Mouse (Mus musculus) pancreas, adult 10 weeks (tissue): ENCODE results near the gene Trim46. TPM values are rescaled to one million over a fixed set of nuclear protein-coding genes. Genes with fewer than 3 reads are reported as not detected.

Experiments
- polyA plus RNA-seq: library from polyadenylated mRNA; stranded (reverse); fragments of 350-450 nt; fragmentation: Illumina TruSeq; extraction: RNeasy Lipid Tissue Mini Kit (QIAGEN cat#74804); gene quantifications from one replicate; pipeline ENCODE4 v1.2.3, GENCODE M21; 2015; ENCODE audit warnings: low read depth, low replicate concordance; ENCODE audit not compliant: insufficient read depth

Trim46 gene
- 2.9 TPM for polyA plus RNA-seq

DNA sequence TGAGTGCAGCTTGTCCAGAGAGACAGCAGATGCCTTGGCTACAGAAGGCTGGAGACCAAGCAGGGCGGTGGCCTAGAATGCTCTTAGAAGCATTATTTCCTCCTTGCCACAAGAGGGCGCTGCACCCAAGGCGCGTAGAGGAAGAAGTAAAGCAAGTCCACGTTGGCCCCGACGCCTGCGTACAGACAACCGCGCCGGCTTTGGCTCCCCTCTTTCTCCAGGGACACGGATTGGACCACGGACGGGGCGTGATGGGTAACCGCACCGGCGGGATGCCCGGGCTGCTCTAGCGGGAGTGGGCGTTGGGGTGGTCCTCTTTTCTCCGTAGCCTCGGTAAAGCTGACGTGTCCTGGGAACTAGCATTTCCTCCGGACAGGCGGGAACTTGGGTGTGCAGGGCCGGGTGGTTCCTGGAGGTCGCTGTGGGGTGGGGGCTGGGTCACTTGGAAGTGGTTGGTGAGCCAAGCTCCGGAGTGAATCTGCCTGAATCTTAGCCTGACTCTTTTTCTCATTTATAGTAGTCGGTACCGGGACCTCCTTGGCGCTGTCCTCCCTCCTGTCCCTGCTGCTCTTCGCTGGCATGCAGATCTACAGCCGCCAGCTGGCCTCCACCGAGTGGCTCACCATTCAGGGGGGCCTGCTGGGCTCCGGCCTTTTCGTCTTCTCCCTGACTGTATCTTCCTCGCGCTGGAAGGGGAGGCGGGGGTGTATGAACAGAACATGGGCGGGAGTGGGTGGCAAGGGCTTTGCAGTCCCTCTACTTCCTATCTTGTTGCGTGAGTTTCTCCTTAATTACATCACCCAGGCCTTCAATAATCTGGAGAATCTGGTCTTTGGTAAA, at the start of gene Trim46:
Gene Trim46, minus strand, starts transcription at position 49 of the 840 bp plus-strand sequence.

DNA sequence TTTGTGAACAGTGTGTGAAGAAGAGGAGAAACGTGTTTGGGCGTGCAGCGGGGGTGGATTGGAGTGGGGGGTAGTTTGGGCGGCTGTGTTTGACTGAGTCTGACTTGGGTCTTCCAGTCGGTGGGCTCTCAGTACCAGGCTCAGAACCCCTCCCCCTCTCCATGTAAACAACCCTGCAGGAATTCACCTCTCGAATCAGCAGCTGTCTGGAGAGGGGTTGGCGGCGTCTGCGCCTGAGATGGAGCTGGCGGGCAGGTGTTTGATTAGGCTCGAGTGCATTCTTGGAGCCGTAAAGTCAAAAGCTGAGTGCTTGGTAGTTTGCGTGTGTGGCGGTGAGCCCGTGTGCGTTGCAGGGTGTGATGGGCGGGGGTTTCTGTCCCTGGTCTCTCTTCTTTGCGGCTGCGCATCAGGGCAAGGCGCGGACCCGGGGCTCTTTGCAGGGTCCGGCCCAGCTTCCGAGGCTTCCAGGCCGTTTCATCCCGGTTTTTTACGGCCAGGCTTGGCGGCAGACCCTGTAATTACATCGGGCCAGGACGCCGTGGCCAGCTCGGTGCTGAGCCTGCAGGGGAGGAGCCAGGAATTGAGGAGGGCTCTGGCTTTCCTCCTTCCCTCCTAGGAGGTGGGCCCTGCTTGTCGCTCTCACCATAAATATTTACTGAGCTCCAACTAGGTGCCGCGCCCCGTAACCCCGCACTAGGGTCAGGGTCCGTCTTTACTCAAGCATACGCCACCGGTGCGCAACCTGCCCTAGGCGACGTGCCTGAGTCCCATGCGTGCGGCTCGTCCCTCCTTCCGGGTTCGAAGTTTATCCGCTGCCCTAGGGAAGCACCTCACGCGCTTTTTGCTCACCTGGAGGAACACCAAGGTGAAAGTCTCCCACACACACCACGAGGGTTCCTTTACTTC, 34.8 kb upstream of the Trim46 start, which contains the start of gene Efna1:
Gene Efna1, minus strand, starts transcription at position 537 of the 906 bp plus-strand sequence.

DNA sequence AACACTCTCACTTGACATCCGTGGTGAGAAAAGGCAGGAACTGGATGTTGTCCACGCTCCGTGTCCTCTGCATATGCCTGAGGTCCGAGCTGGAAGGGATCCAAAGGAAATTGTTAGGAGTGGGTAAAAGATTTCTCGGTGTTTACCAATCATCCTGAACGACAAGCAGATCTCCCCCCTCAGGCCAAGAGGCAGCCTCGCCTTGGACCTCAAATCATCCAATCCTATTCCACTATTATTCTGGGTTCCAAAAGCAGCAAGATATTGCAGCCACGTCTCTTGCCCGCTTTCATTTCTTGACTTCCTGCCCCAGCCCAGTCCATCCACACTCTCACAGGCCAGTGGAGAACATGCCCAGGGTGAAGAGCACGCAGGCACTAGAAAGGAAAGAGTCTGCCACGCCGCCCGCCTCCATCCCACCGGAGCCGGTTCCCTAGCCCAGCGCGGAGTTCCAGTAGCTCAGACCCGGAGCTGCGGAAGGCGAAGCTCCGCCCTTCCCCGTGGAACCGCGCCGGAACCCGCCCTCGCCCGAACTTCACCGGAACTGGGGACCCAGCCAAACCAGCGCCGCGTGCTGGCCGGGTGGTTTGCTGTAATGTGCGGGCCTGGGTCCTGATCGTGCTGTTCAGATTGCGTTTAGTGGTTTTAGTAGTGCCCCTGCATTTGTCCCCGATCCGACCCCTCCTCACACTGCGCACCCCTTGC, 24.1 kb upstream of the Trim46 start, which contains the start of gene Slc50a1:
Gene Slc50a1, minus strand, starts transcription at position 520 of the 705 bp plus-strand sequence.

DNA sequence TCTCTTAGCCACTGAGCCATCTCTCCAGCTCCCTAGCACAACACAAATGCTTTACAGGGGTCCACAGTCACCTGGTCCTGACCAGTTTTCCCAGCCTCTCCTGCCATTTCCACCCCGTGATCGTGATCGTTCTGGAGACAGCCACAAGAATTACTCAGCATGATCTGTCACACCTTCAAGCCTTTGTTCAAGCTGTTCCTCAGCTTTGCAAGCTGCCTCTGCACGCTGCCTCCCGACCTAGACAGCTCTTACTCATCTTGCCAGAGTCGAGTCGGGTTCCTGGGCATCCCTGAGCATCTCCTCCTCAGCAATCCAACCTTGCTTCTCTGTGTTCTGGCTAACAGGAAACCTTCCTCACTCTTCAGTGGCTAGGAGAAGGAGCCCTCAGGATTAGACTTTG, 13.0 kb upstream of the Trim46 start, which contains the start of gene Dpm3:
Gene Dpm3, plus strand, starts transcription at position 283 of the 400 bp plus-strand sequence.

DNA sequence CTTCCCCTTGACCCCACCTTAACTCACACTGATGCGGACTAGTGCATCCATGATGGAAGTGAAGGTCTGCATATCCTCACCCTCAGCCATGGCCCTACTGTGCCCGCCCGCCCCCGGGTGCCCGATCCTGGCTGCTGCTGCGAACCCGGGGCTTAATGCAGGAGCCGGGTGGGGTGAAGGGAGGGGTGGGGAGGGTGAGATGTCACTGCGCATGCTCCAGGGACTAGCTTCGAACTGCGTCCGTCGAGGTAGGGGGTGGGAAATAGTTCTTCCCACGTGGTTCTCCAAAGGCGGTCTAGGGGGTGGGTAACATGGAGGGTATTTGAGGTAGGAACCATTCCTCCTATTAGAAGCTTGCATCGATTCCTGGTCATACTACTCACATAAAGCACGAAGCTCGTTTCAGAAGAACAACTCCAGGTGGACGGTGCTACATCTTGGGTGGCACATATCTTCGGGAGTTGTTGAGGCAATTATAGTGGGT, 379 bp downstream of the Trim46 start, which contains the start of gene Krtcap2:
Gene Krtcap2, plus strand, starts transcription at position 279 of the 484 bp plus-strand sequence.

DNA sequence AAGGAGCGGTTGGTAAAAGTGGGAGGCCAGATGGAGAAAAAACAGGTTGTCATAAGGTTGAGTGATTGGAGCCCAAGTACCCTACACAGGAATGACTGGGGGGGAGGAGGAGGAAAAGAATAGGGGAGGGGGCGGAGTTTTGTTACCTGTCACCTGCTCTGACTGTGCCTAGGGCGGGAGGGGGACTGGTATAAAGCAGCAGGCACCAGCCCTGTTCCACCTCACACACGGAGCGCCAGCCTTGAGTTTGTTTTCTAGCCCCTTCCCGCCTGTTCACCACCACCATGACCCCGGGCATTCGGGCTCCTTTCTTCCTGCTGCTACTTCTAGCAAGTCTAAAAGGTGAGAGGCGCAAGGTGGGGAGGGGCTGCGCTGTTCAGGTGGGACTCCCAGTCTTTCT, 17.3 kb downstream of the Trim46 start, which contains the start of gene Muc1:
Gene Muc1, plus strand, starts transcription at position 222 of the 400 bp plus-strand sequence.

DNA sequence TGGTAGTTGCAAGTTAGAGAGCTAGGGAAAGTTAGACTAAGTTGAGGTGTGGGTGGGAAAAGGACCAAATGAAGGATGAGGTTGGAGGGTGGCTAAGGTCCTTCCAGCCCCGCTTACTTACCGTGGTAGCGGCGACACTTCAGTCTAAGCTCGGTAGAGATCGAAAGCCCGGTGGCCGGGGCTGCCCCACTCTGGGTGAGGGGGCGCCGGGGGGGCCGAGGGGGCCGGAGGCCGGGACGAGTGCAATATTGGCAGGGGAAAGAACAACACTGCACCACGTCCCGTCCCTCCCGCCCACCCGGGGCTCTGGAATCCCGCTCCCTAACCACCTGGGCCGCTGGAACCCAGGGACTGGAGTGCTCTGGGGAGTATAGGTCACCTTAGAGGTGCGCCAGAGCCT, 19.2 kb downstream of the Trim46 start, which contains the start of gene Mtx1:
Gene Mtx1, minus strand, starts transcription at position 189 of the 400 bp plus-strand sequence.

DNA sequence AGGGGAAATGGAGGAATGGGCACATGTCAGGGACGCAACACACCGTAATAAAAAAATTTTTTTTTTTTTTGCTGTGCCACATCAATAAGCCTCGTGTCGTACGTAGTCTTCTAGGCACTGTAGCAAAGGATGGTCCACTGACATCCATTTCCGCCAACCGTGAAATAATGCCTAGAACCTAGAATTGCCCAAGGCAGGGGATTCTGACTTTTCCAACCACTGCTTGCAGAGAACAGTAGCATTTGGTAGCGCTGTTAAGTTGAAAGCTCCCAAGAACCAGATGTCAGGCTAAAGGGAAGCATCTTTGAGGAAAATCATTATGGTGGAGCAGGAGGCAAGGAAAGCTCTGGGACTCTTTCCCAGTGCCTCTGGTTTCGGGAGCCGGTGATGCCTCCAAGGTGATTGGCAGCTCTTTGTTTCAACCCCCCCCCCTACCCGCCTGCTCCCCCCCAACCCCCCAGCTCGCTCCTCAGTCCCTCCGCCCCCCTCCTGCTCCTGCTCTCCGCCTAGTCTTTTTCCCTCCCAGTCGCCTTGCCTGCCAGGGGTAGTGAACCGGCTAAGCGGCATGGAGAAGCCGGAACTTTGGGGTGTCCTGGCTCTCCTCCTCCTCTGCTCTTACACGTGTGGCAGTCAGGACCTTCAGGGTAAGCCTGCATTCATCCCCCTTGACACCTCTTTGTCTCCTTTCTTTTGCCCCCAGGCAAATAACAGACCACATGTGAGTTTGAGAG, 31.3 kb downstream of the Trim46 start, which contains the start of gene Thbs3:
Gene Thbs3, plus strand, starts transcription at position 500 of the 731 bp plus-strand sequence.

DNA sequence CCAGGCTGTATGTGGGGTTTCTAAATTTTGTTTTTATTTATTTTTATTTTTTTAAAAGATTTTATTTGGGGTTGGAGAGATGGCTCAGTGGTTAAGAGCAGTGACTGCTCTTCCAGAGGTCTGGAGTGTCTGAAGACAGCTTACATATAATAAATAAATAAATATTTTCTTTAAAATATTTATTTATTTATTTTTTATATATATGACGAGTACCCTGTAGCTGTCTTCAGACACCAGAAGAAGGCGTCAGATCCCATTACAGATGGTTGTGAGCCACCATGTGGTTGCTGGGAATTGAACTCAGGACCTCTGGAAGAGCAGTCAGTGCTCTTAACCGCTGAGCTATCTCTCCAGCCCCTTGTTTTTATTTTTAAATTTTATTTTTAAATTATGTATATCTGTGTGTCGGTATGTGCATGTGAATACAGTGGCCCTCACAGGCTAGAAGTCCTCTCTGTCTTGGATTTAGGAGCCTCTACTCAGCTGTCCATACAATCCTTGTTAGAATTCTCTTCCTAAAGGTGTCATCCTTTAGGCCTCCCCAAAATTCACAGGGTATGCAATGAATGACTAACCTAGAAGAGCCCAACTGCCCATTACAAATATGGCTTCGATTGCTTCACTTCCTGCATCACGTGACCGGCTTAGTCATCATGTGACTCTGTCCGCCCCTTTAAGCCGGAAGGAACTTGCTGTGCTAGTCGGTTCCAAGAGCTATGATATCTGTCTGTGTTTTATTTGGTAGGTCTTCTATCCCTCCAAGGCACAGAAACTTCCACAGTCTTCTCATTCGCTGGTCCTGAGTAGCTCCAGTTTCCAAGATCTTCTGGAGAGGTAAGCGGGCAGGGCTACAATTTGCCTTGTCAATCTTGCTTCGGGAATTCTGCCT, 43.6 kb downstream of the Trim46 start, which contains the start of gene Gba:
Gene Gba, plus strand, starts transcription at position 676 of the 889 bp plus-strand sequence.

Other genes with a start within 250 kb of the Trim46 start
- 11.2 TPM for gene Rusc1, start 153.0 kb downstream of the Trim46 start, polyA plus RNA-seq
- not detected for gene Gm43738, start 145.2 kb downstream of the Trim46 start, polyA plus RNA-seq
- gene Fdps, start 144.3 kb downstream of the Trim46 start, polyA plus RNA-seq, result 15.9 TPM
- 1.7 TPM for gene Pklr, start 110.2 kb downstream of the Trim46 start, polyA plus RNA-seq
- gene Hcn3, start 86.1 kb downstream of the Trim46 start, polyA plus RNA-seq, result 1.8 TPM
- 30.4 TPM for gene Clk2, start 81.5 kb downstream of the Trim46 start, polyA plus RNA-seq
- gene Scamp3, start 68.8 kb downstream of the Trim46 start, polyA plus RNA-seq, result 15.8 TPM
- 5.7 TPM for gene Fam189b, start 63.2 kb downstream of the Trim46 start, polyA plus RNA-seq
- 18.0 TPM for gene Gba, start 43.4 kb downstream of the Trim46 start, polyA plus RNA-seq
- gene Thbs3, start 31.1 kb downstream of the Trim46 start, polyA plus RNA-seq, result 20.7 TPM
- gene Mtx1, start 19.2 kb downstream of the Trim46 start, polyA plus RNA-seq, result 31.8 TPM
- gene Muc1, start 17.3 kb downstream of the Trim46 start, polyA plus RNA-seq, result 71.5 TPM
- 94.1 TPM for gene Krtcap2, start 343 bp downstream of the Trim46 start, polyA plus RNA-seq
- gene Dpm3, start 13.0 kb upstream of the Trim46 start, polyA plus RNA-seq, result 46.0 TPM
- gene Slc50a1, start 24.3 kb upstream of the Trim46 start, polyA plus RNA-seq, result 48.2 TPM
- 15.3 TPM for gene Efna1, start 34.8 kb upstream of the Trim46 start, polyA plus RNA-seq
- gene Efna3, start 76.7 kb upstream of the Trim46 start, polyA plus RNA-seq, result not detected
- gene Efna4, start 91.7 kb upstream of the Trim46 start, polyA plus RNA-seq, result 0.52 TPM
- 66.8 TPM for gene Adam15, start 103.7 kb upstream of the Trim46 start, polyA plus RNA-seq
- gene Dcst2, start 115.7 kb upstream of the Trim46 start, polyA plus RNA-seq, result not detected
- not detected for gene Dcst1, start 118.9 kb upstream of the Trim46 start, polyA plus RNA-seq
- gene Zbtb7b, start 148.5 kb upstream of the Trim46 start, polyA plus RNA-seq, result 9.6 TPM
- gene Lenep, start 156.5 kb upstream of the Trim46 start, polyA plus RNA-seq, result 0.83 TPM
- gene Flad1, start 165.6 kb upstream of the Trim46 start, polyA plus RNA-seq, result 5.6 TPM
- gene Cks1b, start 172.1 kb upstream of the Trim46 start, polyA plus RNA-seq, result 5.7 TPM
- 14.1 TPM for gene Shc1, start 172.1 kb upstream of the Trim46 start, polyA plus RNA-seq
- gene Pygo2, start 183.9 kb upstream of the Trim46 start, polyA plus RNA-seq, result 15.3 TPM
- gene Pbxip1, start 190.4 kb upstream of the Trim46 start, polyA plus RNA-seq, result 14.1 TPM
- gene Pmvk, start 208.2 kb upstream of the Trim46 start, polyA plus RNA-seq, result 5.8 TPM